Mouse (Mus musculus) heart, adult 2 months (tissue): ENCODE results near the gene Gm43552. TPM values are rescaled to one million over a fixed set of nuclear protein-coding genes. Genes with fewer than 3 reads are reported as not detected.
A peak's percentile ranks its signal among the peaks of the same experiment; 100 is the strongest.

Source experiments
- DNase-seq, 2 experiments: peaks; one replicate each; pipeline ENCODE4 v3.0.0; 2021
- H3K27ac ChIP-seq: fragments of 200-600 bp; 2 replicates; pipeline ENCODE4 v1.8.1; 2022
- H3K27me3 ChIP-seq: fragments of 200-500 bp; 2 replicates; pipeline ENCODE4 v1.6.1; 2012; ENCODE audit warnings: mild to moderate bottlenecking, low read length, inconsistent platforms, mixed read lengths; ENCODE audit not compliant: control insufficient read depth, insufficient read depth
- H3K36me3 ChIP-seq: fragments of 200-500 bp; 2 replicates; pipeline ENCODE4 v1.6.1; 2012; ENCODE audit warnings: low read length, inconsistent platforms; ENCODE audit not compliant: control insufficient read depth, insufficient read depth
- H3K4me1 ChIP-seq: fragments of 200-500 bp; 2 replicates; pipeline ENCODE4 v1.6.1; 2011; ENCODE audit warnings: low read length; ENCODE audit not compliant: control insufficient read depth, insufficient read depth
- H3K4me3 ChIP-seq: fragments of 200-600 bp; 2 replicates; pipeline ENCODE4 v1.8.1; 2022
- H3K79me2 ChIP-seq: fragments of 200-500 bp; replicated peaks from 2 replicates; pipeline ENCODE4 v1.6.1; 2012; ENCODE audit warnings: mild to moderate bottlenecking, inconsistent platforms, low read length, moderate library complexity, mixed read lengths; ENCODE audit not compliant: control insufficient read depth, insufficient read depth
- H3K9ac ChIP-seq: fragments of 200-500 bp; 2 replicates; pipeline ENCODE4 v1.6.1; 2012; ENCODE audit warnings: low read depth, mild to moderate bottlenecking, control low read depth, inconsistent platforms, low read length, mixed read lengths
- CTCF ChIP-seq: fragments of 200-600 bp; IDR thresholded peaks from 2 replicates; pipeline ENCODE4 v1.8.1; 2022; ENCODE audit warnings: antibody characterized with exemption, mild to moderate bottlenecking, moderate library complexity
- EP300 ChIP-seq: fragments of 200-500 bp; IDR thresholded peaks from 2 replicates; pipeline ENCODE4 v1.6.1; 2011; ENCODE audit warnings: low read depth, low read length, control low read depth; ENCODE audit not compliant: insufficient read depth
- POLR2A ChIP-seq: fragments of 200-500 bp; IDR thresholded peaks from 2 replicates; pipeline ENCODE4 v1.6.1; 2011; ENCODE audit warnings: mild to moderate bottlenecking, low read depth, low read length, control low read depth; ENCODE audit not compliant: insufficient read depth
- WGBS: fragments of 180-500 bp; shearing (Covaris S2); methylation state at CpG from one replicate; pipeline ENCODE4 v1.1.7; 2018; 5-methylcytosine and 5-hydroxymethylcytosine counted together
- intact Hi-C: fragments of 180-260 bp; cut with DNase I; formaldehyde crosslinking; loops from one replicate; pipeline ENCODE4 v1.15.1; 2025
- polyA plus RNA-seq: library from polyadenylated mRNA; depleted of rRNA; stranded (reverse); fragments of >200 nt; gene quantifications from 2 replicates; pipeline ENCODE4 v1.2.3, GENCODE M21; 2012; rRNA removed
- total RNA-seq, 2 experiments: library from RNA; stranded (reverse); gene quantifications; 2 replicates each; pipeline ENCODE4 v1.2.3; 2021

The Gm43552 gene
- total and polyA plus RNA-seq, 3 experiments, result not detected

- peaks cover 9% of the 10 kb centered on the region for H3K36me3 ChIP-seq
- no peak for TF ChIP-seq EP300
- TF ChIP-seq CTCF, result 0 out of 2 replicates have a peak, but pooled peaks have one; percentile 6
- intact Hi-C loops, result loop anchor here (5.0 kb wide), 1 partner anchor 368 kb away; the partner anchor contains the start of gene N4bp2
- DNase-seq, result no peak
- no peaks in the 10 kb centered on the region for H3K27me3 ChIP-seq
- no peak overlapping the region for H3K27ac ChIP-seq
- H3K4me3 ChIP-seq, result no peak overlapping the region
- peaks cover 4% of the 10 kb centered on the region for H3K4me1 ChIP-seq
- 92% methylated on average over 7 of the region's 7 CpGs for WGBS
- H3K9ac ChIP-seq, result no peak overlapping the region
- H3K79me2 ChIP-seq, result no peaks in the 10 kb centered on the region
Observed at GRCm38 (mm10) chr5:65394425-65394824, 98.2 kb downstream of the Gm43552 start.

- Histone ChIP-seq H3K4me1 (peaks cover 4% of the 10 kb centered on the region), H3K27me3 (no peaks in the 10 kb centered on the region), H3K9ac (peak overlapping the region; percentile 77), H3K27ac (peak overlapping the region; percentile 89), H3K36me3 (peaks cover 17% of the 10 kb centered on the region), H3K79me2 (no peaks in the 10 kb centered on the region), H3K4me3 (peak overlapping the region; percentile 56)
- intact Hi-C loops, result loop anchor here (1.0 to 5.0 kb wide), 4 partner anchors 45 to 371 kb away; partner anchors contain the start of genes Gm43552, N4bp2 and Rfc1
- WGBS, result 3% methylated on average over 12 of the region's 12 CpGs
- no peak for DNase-seq
- TF ChIP-seq EP300 (no peak), POLR2A (no peak)
Observed at GRCm38 (mm10) chr5:65391753-65392152, 100.9 kb downstream of the Gm43552 start.

GRCm38 (mm10) chr5:65390648-65391644, 101.7 kb downstream of the Gm43552 start, which contains the start of the genes Rpl9 and Lias:
Gene Rpl9 (minus strand): TSS chr5:65391444.
Gene Lias (plus strand): TSS chr5:65391497.
- WGBS, result under 1% methylated on average over 83 of the region's 83 CpGs
- H3K79me2 ChIP-seq, result no peaks in the 10 kb centered on the region
- no peaks in the 10 kb centered on the region for H3K27me3 ChIP-seq

GRCm38 (mm10) chr5:65387008-65387867, 105.4 kb downstream of the Gm43552 start:
- DNase-seq, result no peak
- H3K79me2 ChIP-seq, result no peaks in the 10 kb centered on the region
- peaks cover 4% of the 10 kb centered on the region for H3K4me1 ChIP-seq
- no peak overlapping the region for H3K27ac ChIP-seq
- H3K36me3 ChIP-seq, result peaks cover 17% of the 10 kb centered on the region
- intact Hi-C loops, result no loop called here
- H3K9ac ChIP-seq, result no peak overlapping the region
- no peak for TF ChIP-seq CTCF
- TF ChIP-seq POLR2A, result peak; percentile 21; the same call in 1 of the 2 replicates
- no peak overlapping the region for H3K4me3 ChIP-seq
- H3K27me3 ChIP-seq, result no peaks in the 10 kb centered on the region
- 78% methylated on average over 6 of the region's 6 CpGs for WGBS

More at GRCm38 (mm10) chr5:65390648-65391644, 101.7 kb downstream of the Gm43552 start, which contains the start of the genes Rpl9 and Lias:
- intact Hi-C loops, result loop anchor here (1.0 to 5.0 kb wide), 4 partner anchors 46 to 371 kb away; partner anchors contain the start of genes Gm43552, N4bp2 and Rfc1
- TF ChIP-seq POLR2A (peak; percentile 99), EP300 (peak; percentile 96), CTCF (no peak)
- peak within 1 kb of the TSS; percentile 89 for H3K27ac ChIP-seq
- peaks cover 4% of the 10 kb centered on the region for H3K4me1 ChIP-seq
- peak; percentile 98 to 99 for DNase-seq
- H3K4me3 ChIP-seq, result peak within 1 kb of the TSS; percentile 56
- peak within 1 kb of the TSS; percentile 86 for H3K9ac ChIP-seq
- peaks cover 17% of the 10 kb centered on the region for H3K36me3 ChIP-seq

GRCm38 (mm10) chr5:65385704-65386103, 106.9 kb downstream of the Gm43552 start:
- peaks cover 17% of the 10 kb centered on the region for H3K36me3 ChIP-seq
- no peaks in the 10 kb centered on the region for H3K27me3 ChIP-seq
- no peak overlapping the region for H3K27ac ChIP-seq
- no peaks in the 10 kb centered on the region for H3K79me2 ChIP-seq
- 78% methylated on average over 2 of the region's 2 CpGs for WGBS
- peaks cover 4% of the 10 kb centered on the region for H3K4me1 ChIP-seq
- DNase-seq, result no peak
- no peak overlapping the region for H3K9ac ChIP-seq
- no peak for TF ChIP-seq EP300
- TF ChIP-seq POLR2A, result no peak
- no peak for TF ChIP-seq CTCF
- intact Hi-C loops, result no loop called here
- no peak overlapping the region for H3K4me3 ChIP-seq

Other genes starting within 250 kb of the Gm43552 start
- gene Rfc1, start 157.2 kb downstream of the Gm43552 start, total RNA-seq, result 10 to 100 TPM; 31.9 to 38.2 TPM
- gene Rfc1, start 157.2 kb downstream of the Gm43552 start, polyA plus RNA-seq, result 8.4 and 11.5 TPM in 2 replicates
- gene Klb, start 144.5 kb downstream of the Gm43552 start, total RNA-seq, result under 1 TPM; 0.08 to 0.34 TPM
- 0.91 and 1.1 TPM in 2 replicates for gene Klb, start 144.5 kb downstream of the Gm43552 start, polyA plus RNA-seq
- 100 to 1,000 TPM; 592 to 715 TPM for gene Rpl9, start 101.4 kb downstream of the Gm43552 start, total RNA-seq
- gene Rpl9, start 101.4 kb downstream of the Gm43552 start, polyA plus RNA-seq, result 190 and 325 TPM in 2 replicates
- gene Lias, start 101.3 kb downstream of the Gm43552 start, total RNA-seq, result 10 to 100 TPM; 45.7 to 54.1 TPM
- gene Lias, start 101.3 kb downstream of the Gm43552 start, polyA plus RNA-seq, result 21.3 and 32.5 TPM in 2 replicates
- gene Ugdh, start 56.9 kb downstream of the Gm43552 start, total RNA-seq, result 10 to 100 TPM; 13.6 to 18.0 TPM
- 6.1 and 12.7 TPM in 2 replicates for gene Ugdh, start 56.9 kb downstream of the Gm43552 start, polyA plus RNA-seq
- 10 to 100 TPM; 97.1 to 97.3 TPM for gene Smim14, start 44.4 kb upstream of the Gm43552 start, total RNA-seq
- gene Smim14, start 44.4 kb upstream of the Gm43552 start, polyA plus RNA-seq, result 94.2 and 133 TPM in 2 replicates
- 10 to 100 TPM; 57.3 to 70.3 TPM for gene Ube2k, start 44.4 kb upstream of the Gm43552 start, total RNA-seq
- 21.4 and 34.5 TPM in 2 replicates for gene Ube2k, start 44.4 kb upstream of the Gm43552 start, polyA plus RNA-seq
- 10 to 100 TPM; 54.8 to 65.4 TPM for gene Pds5a, start 205.4 kb upstream of the Gm43552 start, total RNA-seq
- 14.8 and 25.6 TPM in 2 replicates for gene Pds5a, start 205.4 kb upstream of the Gm43552 start, polyA plus RNA-seq